8 mouse cellular contexts compared by ENCODE assay signal in the genomic region with DNA sequence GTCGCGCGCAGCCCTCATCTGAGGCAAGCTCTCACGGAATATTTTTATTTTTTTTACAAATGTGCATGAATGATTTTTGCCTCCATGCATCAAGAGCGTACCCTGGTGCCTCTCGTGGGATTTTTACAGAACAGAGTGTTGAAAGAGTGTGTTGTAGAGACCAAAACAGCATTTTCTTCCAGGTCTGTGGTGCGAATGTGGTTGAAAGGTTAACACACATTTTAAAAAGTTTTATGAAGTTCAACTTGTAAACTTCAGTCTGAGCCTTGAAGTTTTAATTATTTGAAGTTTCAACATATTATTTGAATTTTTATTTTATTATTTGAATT. TPM values are rescaled to one million over a fixed set of nuclear protein-coding genes. Genes with fewer than 3 reads are reported as not detected.
DNase-seq lines count a peak whose midpoint lies in the region; ATAC-seq and TF ChIP-seq lines count a peak whose summit lies in the region.

No protein-coding gene starts in this region.

- no peaks in the 10 kb centered on the region for H3K9me3 ChIP-seq in kidney, embryonic 15.5 days (replicated peaks)
- no peaks in the 10 kb centered on the region for H3K9me3 ChIP-seq in hindbrain, postnatal 0 days (ENCODE audit: low read length)
- no peaks in the 10 kb centered on the region for H3K9me3 ChIP-seq in midbrain, embryonic 16.5 days (replicated peaks; ENCODE audit: control insufficient read depth, low read length, poor library complexity, severe bottlenecking)

- no peak for TF ChIP-seq CTCF in hindbrain, postnatal 0 days (IDR thresholded peaks at IDR 0.05; ENCODE audit: low read depth)

- peak overlapping the region; percentile 76 for H3K9ac ChIP-seq in kidney, embryonic 15.5 days
- peak overlapping the region; percentile 76 for H3K9ac ChIP-seq in hindbrain, postnatal 0 days (replicated peaks; ENCODE audit: low read length)
- peak overlapping the region; percentile 77 for H3K9ac ChIP-seq in midbrain, embryonic 16.5 days (ENCODE audit: low read depth, low read length)

- WGBS in kidney, embryonic 15.5 days, result 0% methylated on average over 7 of the region's 7 CpGs
- under 1% methylated on average over 7 of the region's 7 CpGs for WGBS in hindbrain, postnatal 0 days
- under 1% methylated on average over 7 of the region's 7 CpGs for WGBS in midbrain, embryonic 16.5 days

- H3K4me1 ChIP-seq in kidney, embryonic 15.5 days, result peaks cover 32% of the 10 kb centered on the region
- H3K4me1 ChIP-seq in hindbrain, postnatal 0 days (ENCODE audit: insufficient read depth, low read length), result peaks cover 7% of the 10 kb centered on the region
- peaks cover 14% of the 10 kb centered on the region for H3K4me1 ChIP-seq in midbrain, embryonic 16.5 days (ENCODE audit: control insufficient read depth, insufficient read depth, low read length)

- no peaks in the 10 kb centered on the region for H3K27me3 ChIP-seq in kidney, embryonic 15.5 days
- H3K27me3 ChIP-seq in hindbrain, postnatal 0 days (ENCODE audit: insufficient read depth, low read length), result no peaks in the 10 kb centered on the region
- H3K27me3 ChIP-seq in midbrain, embryonic 16.5 days (ENCODE audit: control insufficient read depth, insufficient read depth, low read depth, low read length), result no peaks in the 10 kb centered on the region

- H3K4me3 ChIP-seq in kidney, embryonic 15.5 days (replicated peaks), result peak overlapping the region; percentile 88
- peak overlapping the region; percentile 94 for H3K4me3 ChIP-seq in hindbrain, postnatal 0 days (ENCODE audit: low read length)
- H3K4me3 ChIP-seq in midbrain, embryonic 16.5 days (ENCODE audit: low read depth, low read length), result peak overlapping the region; percentile 74

- no peak for DNase-seq in kidney, adult 8-10 months
- no peak for DNase-seq in hindbrain, postnatal 0 days (ENCODE audit: low spot score)
- DNase-seq in B cell, adult 2 months, result no peak
- DNase-seq in ovary, postnatal 36 days (ENCODE audit: low spot score), result no peak
- no peak for DNase-seq in adrenal gland, postnatal 36 days

- H3K36me3 ChIP-seq in kidney, embryonic 15.5 days, result peaks cover 34% of the 10 kb centered on the region
- peaks cover 19% of the 10 kb centered on the region for H3K36me3 ChIP-seq in hindbrain, postnatal 0 days (ENCODE audit: insufficient read depth, low read length)
- 0 out of 2 replicates have a peak, but pooled peaks cover 4% of the 10 kb centered on the region for H3K36me3 ChIP-seq in midbrain, embryonic 16.5 days (ENCODE audit: control insufficient read depth, insufficient read depth, low read length)

- no peak for ATAC-seq in kidney, embryonic 15.5 days (replicated peaks; ENCODE audit: low FRiP score)
- peak; percentile 12; the same call in 1 of the 2 replicates for ATAC-seq in common myeloid progenitor, adult 5-6 weeks (replicated peaks; ENCODE audit: low read depth, poor library complexity, severe bottlenecking)
- no peak for ATAC-seq in hindbrain, postnatal 0 days
- ATAC-seq in midbrain, embryonic 16.5 days, result no peak

- H3K4me2 ChIP-seq in kidney, embryonic 15.5 days, result peak overlapping the region; percentile 64
- peak overlapping the region; percentile 75 for H3K4me2 ChIP-seq in hindbrain, postnatal 0 days (ENCODE audit: low read depth, low read length)
- H3K4me2 ChIP-seq in midbrain, embryonic 16.5 days (ENCODE audit: low read length), result peak overlapping the region; percentile 95

- H3K27ac ChIP-seq in kidney, embryonic 15.5 days, result peak overlapping the region; percentile 86
- H3K27ac ChIP-seq in hindbrain, postnatal 0 days, result peak overlapping the region; percentile 52; the same call in 1 of the 2 replicates
- H3K27ac ChIP-seq in midbrain, embryonic 16.5 days (ENCODE audit: low read length), result peak overlapping the region; percentile 73

RNA-seq across cellular contexts. Expression of a gene that starts 0.3 kb away (rescaled TPM):
- polyA plus RNA-seq in kidney, embryonic 15.5 days (2015; fragmentation: Nextera tagmentation; extraction: Ambion mirVana), result 13.5 and 13.7 TPM in 2 replicates
- 14.7 and 15.6 TPM in 2 replicates for total RNA-seq in common myeloid progenitor, adult 5-6 weeks (2017)
- total RNA-seq in hindbrain, postnatal 0 days (2014; rRNA removed), result 5.0 and 5.5 TPM in 2 replicates
- polyA plus RNA-seq in hindbrain, postnatal 0 days (2015; fragmentation: Nextera tagmentation; extraction: Ambion mirVana), result 7.2 and 7.6 TPM in 2 replicates
- 9.1 and 11.0 TPM in 2 replicates for polyA plus RNA-seq in midbrain, embryonic 16.5 days (2015; fragmentation: Nextera tagmentation; extraction: Ambion mirVana)
- 1 to 10 TPM; 6.9 to 8.3 TPM for total RNA-seq in adrenal gland, postnatal 36 days (2021)

RNA-seq across cellular contexts. Expression of a gene that starts 41.7 kb away (rescaled TPM):
- 0.08 and 0.12 TPM in 2 replicates for polyA plus RNA-seq in kidney, embryonic 15.5 days (2015; fragmentation: Nextera tagmentation; extraction: Ambion mirVana)
- not detected in 2 replicates for total RNA-seq in common myeloid progenitor, adult 5-6 weeks (2017)
- total RNA-seq in hindbrain, postnatal 0 days (2014; rRNA removed), result 0.40 and 0.89 TPM in 2 replicates
- polyA plus RNA-seq in hindbrain, postnatal 0 days (2015; fragmentation: Nextera tagmentation; extraction: Ambion mirVana), result 0.15 and 0.24 TPM in 2 replicates
- polyA plus RNA-seq in midbrain, embryonic 16.5 days (2015; fragmentation: Nextera tagmentation; extraction: Ambion mirVana), result 0.10 and 0.31 TPM in 2 replicates
- not detected for total RNA-seq in adrenal gland, postnatal 36 days (2021)

RNA-seq across cellular contexts. Expression of a gene that starts 55.0 kb away (rescaled TPM):
- 48.8 and 48.9 TPM in 2 replicates for polyA plus RNA-seq in kidney, embryonic 15.5 days (2015; fragmentation: Nextera tagmentation; extraction: Ambion mirVana)
- total RNA-seq in common myeloid progenitor, adult 5-6 weeks (2017), result 42.1 and 57.3 TPM in 2 replicates
- 11.9 and 15.7 TPM in 2 replicates for total RNA-seq in hindbrain, postnatal 0 days (2014; rRNA removed)
- 29.3 and 30.0 TPM in 2 replicates for polyA plus RNA-seq in hindbrain, postnatal 0 days (2015; fragmentation: Nextera tagmentation; extraction: Ambion mirVana)
- 55.5 and 57.4 TPM in 2 replicates for polyA plus RNA-seq in midbrain, embryonic 16.5 days (2015; fragmentation: Nextera tagmentation; extraction: Ambion mirVana)
- 10 to 100 TPM; 19.4 to 21.2 TPM for total RNA-seq in adrenal gland, postnatal 36 days (2021)
